Mouse (Mus musculus) cerebral cortex, adult 2 months (tissue): ENCODE measurements around the gene Bag2.

Experiments used
- WGBS: fragments of 180-500 bp; shearing (Covaris S2); methylation state at CpG from one replicate; pipeline ENCODE4 v1.1.7; 2018; 5-methylcytosine and 5-hydroxymethylcytosine counted together

Gene Bag2

DNA sequence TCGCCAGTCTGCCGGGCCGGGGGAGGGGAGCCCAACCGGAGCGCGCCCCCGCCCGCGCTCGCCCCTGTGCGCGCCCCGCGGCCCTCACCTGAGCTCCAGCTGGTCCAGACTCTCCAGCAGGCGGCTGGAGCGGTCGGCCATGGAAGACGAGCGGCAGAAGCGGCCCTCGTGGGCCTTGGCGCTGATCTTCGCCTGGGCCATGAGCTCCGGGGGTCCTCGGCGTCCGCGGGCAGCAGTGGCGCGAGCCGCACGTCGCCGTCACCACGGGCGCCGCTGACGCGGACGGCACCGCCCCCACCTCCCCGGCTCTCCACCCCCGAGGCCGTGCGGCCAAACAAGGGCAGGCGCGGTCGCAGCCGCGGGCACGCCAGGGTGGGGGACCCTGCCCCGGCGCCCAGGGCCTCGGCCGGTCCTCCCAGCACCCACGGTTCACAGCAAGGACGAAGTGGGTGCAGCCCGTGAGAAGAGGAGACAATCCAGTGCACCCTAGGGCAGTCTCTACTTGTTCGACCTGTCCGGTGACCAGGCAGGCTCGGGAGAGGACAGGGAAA lies at the start of gene Bag2:
Gene Bag2, minus strand, starts transcription at position 305 of the 551 bp plus-strand sequence.
- 1% methylated on average over 61 of the region's 61 CpGs for WGBS

DNA sequence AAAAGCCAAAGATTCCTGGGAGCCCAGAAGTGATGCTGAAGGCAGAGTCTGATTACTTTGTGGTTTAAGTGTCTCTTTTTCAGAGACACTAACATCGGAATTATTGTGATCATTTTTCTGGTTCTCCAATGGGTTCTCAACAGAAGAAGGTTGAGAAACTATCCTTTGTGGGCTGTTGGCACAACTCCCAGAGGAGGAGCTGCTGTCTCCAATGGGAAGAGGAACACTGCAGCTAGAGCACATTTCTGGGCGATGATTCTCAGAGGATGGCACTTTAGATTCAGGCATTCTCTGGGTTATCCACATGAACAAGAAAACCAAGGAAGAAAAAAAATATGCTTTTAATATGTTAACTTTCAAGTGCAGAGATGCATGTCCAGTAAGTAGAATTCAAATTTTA lies 45.7 kb upstream of the Bag2 start:
- WGBS = 45% methylated on average over 2 of the region's 2 CpGs

DNA sequence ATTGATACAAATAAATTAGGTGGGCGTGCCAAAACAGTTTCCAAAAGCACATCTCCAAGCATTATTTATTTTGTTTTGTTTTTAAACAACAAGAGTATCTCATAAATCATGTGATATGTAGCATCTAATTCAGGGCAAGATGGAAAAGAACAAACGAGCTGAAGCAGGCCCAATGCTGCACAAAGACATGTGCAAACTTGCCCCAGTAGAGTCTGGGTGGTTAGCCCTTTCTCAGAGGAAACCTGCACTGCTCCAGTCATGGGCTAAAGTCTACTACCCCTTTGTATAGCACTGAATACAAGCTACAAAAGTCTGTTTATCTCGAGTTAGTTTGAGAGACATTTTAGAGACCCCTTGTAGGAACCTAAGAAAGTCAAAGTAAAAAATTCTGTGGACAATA lies 42.0 kb upstream of the Bag2 start:
- 79% methylated on average over 3 of the region's 3 CpGs for WGBS

DNA sequence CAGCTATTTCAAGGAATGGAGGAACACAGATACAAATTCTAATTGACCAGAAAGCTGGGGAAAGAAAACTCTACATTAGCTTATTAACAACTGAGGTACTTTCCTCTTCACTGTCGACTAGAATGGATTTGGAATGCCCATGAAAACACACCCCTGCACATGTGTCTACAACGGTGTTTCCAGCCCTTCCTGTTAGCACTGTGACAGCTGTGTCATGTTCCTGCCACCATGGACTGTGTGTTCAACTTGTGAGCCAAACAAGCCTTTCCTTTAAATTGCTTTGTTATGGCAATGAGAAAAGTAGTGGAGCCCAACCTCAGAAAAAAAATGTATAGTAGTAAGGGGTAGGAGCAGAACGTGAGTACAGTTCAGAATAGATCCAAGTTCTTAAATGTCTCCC lies 30.9 kb upstream of the Bag2 start:
- WGBS = 25% methylated on average over 3 of the region's 3 CpGs

- WGBS = 59% methylated on average over 5 of the region's 5 CpGs
Observed at GRCm38 (mm10) chr1:33788072-33788471, 30.5 kb upstream of the Bag2 start.

GRCm38 (mm10) chr1:33784561-33784960 lies 27.0 kb upstream of the Bag2 start:
- WGBS = 93% methylated on average over 5 of the region's 5 CpGs

DNA sequence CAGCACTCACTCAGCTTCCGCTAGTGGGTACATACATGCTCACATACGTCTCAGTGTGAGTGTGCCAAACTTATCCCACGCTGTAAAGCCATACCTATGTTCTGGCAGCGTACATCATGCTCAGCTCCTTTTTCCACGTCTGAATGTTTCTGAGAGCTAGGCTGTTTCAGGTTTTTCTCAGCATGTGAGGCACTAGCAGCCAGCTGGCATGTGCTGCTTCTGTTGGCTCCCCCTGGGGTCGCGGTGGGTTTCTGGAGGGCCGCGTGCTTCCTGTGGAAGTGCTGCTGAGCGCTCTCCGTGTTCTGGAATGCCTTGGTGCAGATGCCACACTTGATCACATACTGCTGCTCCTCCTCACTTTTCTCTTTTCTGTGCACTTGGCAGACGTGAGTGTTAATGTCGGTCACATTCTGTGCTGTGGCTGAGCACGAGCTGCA lies 18.6 kb upstream of the Bag2 start:
- 43% methylated on average over 14 of the region's 14 CpGs for WGBS

DNA sequence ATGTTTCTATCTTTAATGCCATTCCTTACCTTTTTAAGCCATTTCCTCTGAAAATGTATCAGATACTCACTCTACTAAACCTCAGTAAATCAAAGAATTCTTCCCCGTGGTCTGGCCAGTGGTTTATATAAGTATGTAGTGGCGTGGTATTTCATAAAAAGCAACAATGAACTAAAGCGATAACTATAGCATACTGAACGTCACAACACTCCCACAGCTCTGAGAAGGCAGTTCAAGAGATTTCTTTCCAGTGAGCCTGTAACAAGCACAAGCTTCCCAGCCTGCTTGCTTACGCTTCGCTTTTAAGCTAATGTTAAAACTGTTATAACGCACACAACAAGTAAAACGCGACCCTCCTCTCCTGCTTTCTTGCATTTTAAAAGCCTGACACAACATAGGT lies 14.5 kb upstream of the Bag2 start:
- 50% methylated on average over 9 of the region's 9 CpGs for WGBS

DNA sequence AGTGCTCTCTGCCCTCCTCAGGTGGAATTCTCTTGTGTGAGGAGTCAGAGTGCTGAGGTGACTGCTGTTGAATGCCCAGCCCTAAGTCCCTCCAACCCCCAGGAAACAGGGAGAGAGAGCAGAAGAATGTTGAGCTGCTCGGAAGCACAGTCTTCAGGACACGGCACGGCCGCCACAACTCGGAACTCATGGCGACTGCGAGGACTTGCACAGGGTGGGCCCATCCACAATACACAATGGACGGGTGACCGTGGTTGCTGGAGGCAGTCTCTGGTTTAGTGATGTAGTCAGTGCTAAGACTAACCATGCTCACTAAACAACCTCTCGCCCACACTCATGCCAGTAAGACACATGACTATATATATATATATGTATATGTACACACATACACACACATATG lies 14.0 kb upstream of the Bag2 start:
- 91% methylated on average over 10 of the region's 10 CpGs for WGBS

- 85% methylated on average over 1 of the region's 1 CpGs for WGBS
Observed at GRCm38 (mm10) chr1:33768091-33768787, 10.6 kb upstream of the Bag2 start.

- 85% methylated on average over 16 of the region's 16 CpGs for WGBS
Observed at GRCm38 (mm10) chr1:33766520-33767508, 9.2 kb upstream of the Bag2 start.

GRCm38 (mm10) chr1:33765468-33766080 lies 8.0 kb upstream of the Bag2 start:
- WGBS = 84% methylated on average over 11 of the region's 11 CpGs

DNA sequence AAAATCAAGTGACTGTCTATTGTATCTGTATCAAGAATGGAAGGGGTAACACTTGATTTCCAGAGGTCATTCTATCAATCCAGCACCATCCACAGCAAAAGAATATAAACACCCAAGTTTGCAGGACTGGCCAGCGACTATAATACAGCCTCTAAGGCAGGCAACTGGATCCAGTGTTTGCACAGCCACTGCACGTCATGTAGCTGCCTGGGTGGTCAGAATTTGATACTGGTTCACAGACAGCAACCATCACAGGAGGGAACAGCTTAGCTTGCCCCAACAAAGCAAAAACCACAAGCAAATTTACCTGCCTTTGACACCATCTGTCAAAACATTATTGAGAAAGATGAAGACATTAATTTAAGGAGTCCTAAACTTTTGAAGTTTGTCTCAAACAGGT lies 6.2 kb upstream of the Bag2 start:
- 75% methylated on average over 2 of the region's 2 CpGs for WGBS

DNA sequence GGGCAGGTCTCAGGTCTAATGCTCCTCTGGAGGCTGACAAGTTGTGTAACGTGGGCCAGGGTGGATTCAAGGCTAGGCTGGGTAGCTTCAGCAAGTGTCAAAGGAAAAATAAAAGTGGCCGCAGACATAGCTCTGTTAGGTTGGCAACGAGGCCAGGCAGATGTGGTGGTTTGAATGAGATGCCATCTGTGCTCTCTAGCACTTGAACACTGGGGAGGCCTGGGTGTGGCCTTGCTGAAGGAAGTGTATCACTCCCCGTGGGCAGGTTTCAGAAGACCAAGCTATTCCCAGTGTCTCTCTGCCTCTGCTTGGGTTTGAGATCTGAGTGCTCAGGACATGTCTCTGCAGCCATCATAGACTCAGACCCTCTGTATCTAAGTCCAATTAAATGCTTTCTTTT lies 893 bp upstream of the Bag2 start:
- WGBS = 41% methylated on average over 4 of the region's 4 CpGs

GRCm38 (mm10) chr1:33757033-33757413 lies 572 bp downstream of the Bag2 start:
- WGBS = 4% methylated on average over 14 of the region's 14 CpGs

DNA sequence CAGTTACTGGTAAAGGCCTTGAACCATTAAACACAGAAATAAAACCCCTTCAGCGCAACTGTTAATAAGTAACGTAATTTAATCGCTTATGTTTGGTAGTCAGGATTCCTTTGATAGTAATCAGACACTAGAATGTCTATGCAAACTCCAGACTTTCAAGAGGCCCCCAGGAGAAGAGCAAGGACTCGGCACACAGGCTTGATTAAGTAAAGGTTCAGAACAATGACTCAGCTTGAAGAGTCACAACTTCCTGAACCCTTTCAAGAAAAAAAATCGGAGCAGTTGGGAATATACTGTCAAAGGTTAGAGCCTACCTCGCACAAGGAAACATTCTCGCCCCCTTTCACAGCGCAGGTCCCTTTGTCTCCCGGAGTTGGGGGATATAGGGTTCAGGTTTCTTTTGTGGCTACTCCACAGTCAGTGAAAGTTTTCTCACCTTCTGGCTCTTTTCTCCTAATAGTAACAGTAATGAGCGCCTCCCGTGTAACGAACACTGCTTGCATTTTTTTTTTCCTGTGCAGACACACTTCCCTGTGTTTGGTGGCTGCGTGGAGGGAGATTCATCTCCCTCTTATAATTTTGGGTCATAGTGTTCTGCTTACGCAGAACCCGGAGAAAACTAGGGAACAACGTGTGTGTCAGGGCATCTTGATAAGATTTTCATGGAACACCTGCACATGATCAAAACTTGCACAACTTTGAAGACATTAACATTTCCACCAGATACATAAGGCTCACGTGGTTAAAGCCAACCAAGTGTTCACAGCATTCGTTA lies 1.1 kb downstream of the Bag2 start:
- 34% methylated on average over 18 of the region's 18 CpGs for WGBS

DNA sequence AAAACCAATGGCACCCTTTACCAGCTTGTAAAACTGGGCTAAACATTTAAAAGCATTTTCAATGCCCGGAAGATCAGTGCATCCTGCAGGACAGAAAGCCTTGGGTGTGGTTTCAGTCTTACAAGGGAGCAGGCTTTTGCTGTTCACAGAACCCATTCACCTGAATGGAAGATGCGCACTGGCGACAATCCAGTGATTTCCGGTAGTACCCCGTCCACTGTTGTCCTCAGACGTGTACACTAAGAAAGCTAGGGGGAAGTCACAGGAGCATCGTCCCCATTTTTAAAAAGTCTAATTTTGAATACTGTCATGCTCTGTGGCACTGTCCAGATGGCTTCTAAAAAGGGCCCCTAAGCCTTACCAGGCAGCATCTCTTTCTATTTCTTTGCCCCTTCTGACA lies 1.8 kb downstream of the Bag2 start:
- WGBS = 67% methylated on average over 7 of the region's 7 CpGs

- 61% methylated on average over 21 of the region's 21 CpGs for WGBS
Observed at GRCm38 (mm10) chr1:33754965-33755735, 2.4 kb downstream of the Bag2 start.

GRCm38 (mm10) chr1:33754089-33754488 lies 3.5 kb downstream of the Bag2 start:
- WGBS = 76% methylated on average over 17 of the region's 17 CpGs

GRCm38 (mm10) chr1:33751283-33751682 lies 6.3 kb downstream of the Bag2 start:
- WGBS = 45% methylated on average over 10 of the region's 10 CpGs

DNA sequence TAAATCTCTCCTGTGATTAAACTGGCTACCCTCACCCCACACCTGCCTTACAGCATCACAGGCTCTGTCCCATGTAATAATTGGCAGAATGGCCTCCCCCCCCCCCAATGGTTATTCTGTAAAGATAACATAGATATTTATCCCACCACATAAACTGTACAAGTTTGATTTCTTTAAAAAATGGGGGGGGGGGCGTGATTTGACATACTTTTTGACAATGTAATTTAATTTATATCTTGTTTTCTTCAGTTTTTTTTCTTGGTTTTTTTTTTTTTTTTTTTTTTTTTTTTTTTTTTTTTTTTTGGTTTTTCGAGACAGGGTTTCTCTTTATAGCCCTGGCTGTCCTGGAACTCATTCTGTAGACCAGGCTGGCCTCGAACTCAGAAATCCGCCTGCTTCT lies 7.9 kb downstream of the Bag2 start:
- WGBS = 78% methylated on average over 4 of the region's 4 CpGs
